Mouse (Mus musculus) hindbrain, embryonic 14.5 days (tissue): ENCODE results near the gene Tub. TPM values are rescaled to one million over a fixed set of nuclear protein-coding genes. Genes with fewer than 3 reads are reported as not detected.
A peak's percentile ranks its signal among the peaks of the same experiment; 100 is the strongest.

Source experiments
- ATAC-seq: fragments of 200-750 bp; cut with Nextera tagmentation; 2 replicates; pipeline ENCODE4 v1.8.0; 2017; ENCODE audit warnings: moderate number of reproducible peaks, mild to moderate bottlenecking, moderate TSS enrichment, moderate library complexity; ENCODE audit not compliant: low FRiP score
- DNase-seq: peaks from one replicate; pipeline ENCODE4 v3.0.0-alpha.2; 2015; ENCODE audit warnings: low spot score
- H3K27ac ChIP-seq: fragments of 300-500 bp; sonication (generic); 2 replicates; pipeline ENCODE4 v1.5.1; 2014; ENCODE audit warnings: mild to moderate bottlenecking, moderate library complexity
- H3K27me3 ChIP-seq: fragments of 300-500 bp; sonication (generic); 2 replicates; pipeline ENCODE4 v1.6.1; 2014; ENCODE audit warnings: mild to moderate bottlenecking, low read length, mixed read lengths; ENCODE audit not compliant: control insufficient read depth, insufficient read depth
- H3K36me3 ChIP-seq: fragments of 300-500 bp; sonication (generic); replicated peaks from 2 replicates; pipeline ENCODE4 v1.6.1; 2014; ENCODE audit not compliant: control insufficient read depth, insufficient read depth
- H3K4me1 ChIP-seq: fragments of 300-500 bp; sonication (generic); replicated peaks from 2 replicates; pipeline ENCODE4 v1.6.1; 2014; ENCODE audit warnings: antibody characterized with exemption, low read length, mixed read lengths; ENCODE audit not compliant: control insufficient read depth, insufficient read depth
- H3K4me2 ChIP-seq: fragments of 300-500 bp; sonication (generic); replicated peaks from 2 replicates; pipeline ENCODE4 v1.6.1; 2014; ENCODE audit warnings: mild to moderate bottlenecking, moderate library complexity
- H3K4me3 ChIP-seq: fragments of 300-500 bp; sonication (generic); replicated peaks from 2 replicates; pipeline ENCODE4 v1.5.1; 2014; ENCODE audit warnings: mild to moderate bottlenecking, low read length
- H3K9ac ChIP-seq: fragments of 300-500 bp; sonication (generic); 2 replicates; pipeline ENCODE4 v1.6.1; 2014
- H3K9me3 ChIP-seq: fragments of 300-500 bp; sonication (generic); 2 replicates; pipeline ENCODE4 v1.6.1; 2016; ENCODE audit warnings: low read length; ENCODE audit not compliant: control insufficient read depth
- WGBS: fragments of 180-500 bp; shearing (Covaris S2); extraction: QIAGEN DNeasy Blood & Tissue Kit; methylation state at CpG from one replicate; pipeline ENCODE4 v1.1.7; 2014; 5-methylcytosine and 5-hydroxymethylcytosine counted together
- polyA plus RNA-seq: library from polyadenylated mRNA; unstranded; fragments of >200 nt; fragmentation: Nextera tagmentation; extraction: Ambion mirVana; gene quantifications from 2 replicates; pipeline ENCODE4 v1.2.1, GENCODE M21; 2014

The Tub gene
- polyA plus RNA-seq, 1 experiment from 2014 or later = 52.9 TPM

DNA sequence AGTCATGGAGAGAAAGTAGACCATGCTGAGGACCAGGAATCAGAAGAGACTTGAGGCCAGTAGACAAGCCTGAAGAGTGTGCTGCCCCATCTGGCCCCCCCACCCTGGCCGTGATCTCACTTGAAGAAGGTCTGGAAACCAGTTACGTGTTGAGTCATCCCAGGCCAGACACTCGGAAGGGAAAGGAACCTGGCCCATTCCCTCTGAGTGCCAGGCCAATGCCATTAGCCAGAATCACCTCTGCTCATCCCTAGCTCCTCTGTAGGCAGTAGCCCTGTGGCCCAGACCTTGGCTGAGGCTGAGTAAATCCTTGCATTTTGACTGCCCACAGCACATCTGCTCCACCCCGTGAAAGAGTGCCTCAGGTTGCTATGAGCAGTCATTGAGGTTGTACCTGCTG, 51.8 kb downstream of the Tub start:
- ATAC-seq (no peak), DNase-seq (no peak)
- Histone ChIP-seq H3K36me3 (no peaks in the 10 kb centered on the region), H3K27me3 (no peaks in the 10 kb centered on the region), H3K4me3 (no peak overlapping the region), H3K27ac (no peak overlapping the region), H3K9me3 (no peaks in the 10 kb centered on the region), H3K4me1 (no peaks in the 10 kb centered on the region), H3K9ac (no peak overlapping the region), H3K4me2 (no peak overlapping the region)
- WGBS = 89% methylated on average over 4 of the region's 4 CpGs

DNA sequence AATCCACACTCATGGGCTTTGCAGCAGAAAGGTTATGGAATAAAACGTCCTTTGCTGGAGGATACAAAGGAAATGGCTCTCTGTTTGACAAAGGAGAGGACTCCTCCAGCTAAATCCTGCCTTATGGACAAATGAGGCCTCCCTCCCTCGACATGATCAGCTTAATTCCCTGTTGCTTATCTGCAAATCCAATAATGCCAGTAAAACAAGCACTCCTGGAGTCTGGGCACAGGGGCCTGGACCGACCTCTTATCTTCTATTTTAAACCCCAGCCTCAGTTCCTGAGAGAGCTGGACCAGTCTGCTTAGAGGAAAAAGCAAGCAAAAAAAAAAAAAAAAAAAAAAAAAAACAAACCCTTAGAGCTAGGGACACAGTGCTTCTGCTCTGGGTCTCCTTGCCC, 53.5 kb downstream of the Tub start:
- H3K27me3 ChIP-seq = no peaks in the 10 kb centered on the region
- ATAC-seq = no peak
- H3K4me3 ChIP-seq = no peak overlapping the region
- no peak overlapping the region for H3K4me2 ChIP-seq
- WGBS = 33% methylated on average over 3 of the region's 3 CpGs
- no peaks in the 10 kb centered on the region for H3K36me3 ChIP-seq
- H3K9ac ChIP-seq = no peak overlapping the region
- no peak overlapping the region for H3K27ac ChIP-seq
- H3K4me1 ChIP-seq = no peaks in the 10 kb centered on the region
- H3K9me3 ChIP-seq = no peaks in the 10 kb centered on the region
- DNase-seq = no peak

- no peak overlapping the region for H3K4me2 ChIP-seq
- no peak overlapping the region for H3K4me3 ChIP-seq
- H3K27ac ChIP-seq = no peak overlapping the region
- DNase-seq (no peak), ATAC-seq (no peak)
- H3K36me3 ChIP-seq = no peaks in the 10 kb centered on the region
- peaks cover 27% of the 10 kb centered on the region for H3K4me1 ChIP-seq
- no peaks in the 10 kb centered on the region for H3K9me3 ChIP-seq
- 0 out of 2 replicates have a peak, but pooled peaks cover 5% of the 10 kb centered on the region for H3K27me3 ChIP-seq
- WGBS = 97% methylated on average over 1 of the region's 1 CpGs
- H3K9ac ChIP-seq = no peak overlapping the region
Observed at GRCm38 (mm10) chr7:109009260-109009659, 59.1 kb downstream of the Tub start.

- 0 out of 2 replicates have a peak, but pooled peaks cover 5% of the 10 kb centered on the region for H3K27me3 ChIP-seq
- H3K36me3 ChIP-seq = no peaks in the 10 kb centered on the region
- H3K9me3 ChIP-seq = no peaks in the 10 kb centered on the region
- H3K4me2 ChIP-seq = peak overlapping the region; percentile 78
- peak overlapping the region; percentile 93 for H3K27ac ChIP-seq
- H3K4me1 ChIP-seq = peaks cover 36% of the 10 kb centered on the region
- peak; percentile 70 for DNase-seq
- WGBS = 2% methylated on average over 68 of the region's 82 CpGs
- H3K9ac ChIP-seq = peak overlapping the region; percentile 94
- peak overlapping the region; percentile 87 for H3K4me3 ChIP-seq
- ATAC-seq = peak; percentile 79
Observed at GRCm38 (mm10) chr7:109010720-109011595, 60.8 kb downstream of the Tub start.

GRCm38 (mm10) chr7:109011596-109012180, 61.5 kb downstream of the Tub start:
- DNase-seq = peak; percentile 62
- Histone ChIP-seq H3K27ac (peak overlapping the region; percentile 93), H3K4me2 (peak overlapping the region; percentile 78), H3K4me1 (peaks cover 40% of the 10 kb centered on the region), H3K36me3 (no peaks in the 10 kb centered on the region), H3K9ac (peak overlapping the region; percentile 94), H3K9me3 (no peaks in the 10 kb centered on the region), H3K27me3 (0 out of 2 replicates have a peak, but pooled peaks cover 5% of the 10 kb centered on the region), H3K4me3 (peak overlapping the region; percentile 87)
- 20% methylated on average over 8 of the region's 8 CpGs for WGBS
- ATAC-seq = peak; percentile 77

DNA sequence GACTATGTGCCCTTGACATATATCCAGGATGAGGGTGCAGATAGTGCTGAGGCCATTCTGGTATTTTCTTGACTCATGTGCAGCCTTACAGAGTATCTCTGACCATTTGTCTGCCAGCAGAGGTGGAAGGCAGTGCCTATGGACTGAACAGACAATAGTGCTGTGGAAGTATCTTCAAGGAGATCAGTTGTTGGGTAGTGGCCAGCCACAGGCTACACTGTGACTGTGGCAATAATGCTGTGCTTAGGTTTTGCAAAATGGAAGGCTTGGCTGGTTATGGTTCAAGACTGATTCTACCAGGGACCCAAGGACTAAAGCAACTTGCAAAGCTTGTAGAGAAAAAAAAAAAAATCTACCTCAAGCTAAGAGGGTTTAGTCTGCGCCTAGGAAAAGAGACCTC, 62.4 kb downstream of the Tub start:
- peaks cover 46% of the 10 kb centered on the region for H3K4me1 ChIP-seq
- no peaks in the 10 kb centered on the region for H3K36me3 ChIP-seq
- WGBS = 81% methylated on average over 1 of the region's 1 CpGs
- no peaks in the 10 kb centered on the region for H3K9me3 ChIP-seq
- 0 out of 2 replicates have a peak, but pooled peaks cover 5% of the 10 kb centered on the region for H3K27me3 ChIP-seq
- H3K27ac ChIP-seq = peak overlapping the region; percentile 49; the same call in 1 of the 2 replicates
- H3K4me2 ChIP-seq = peak overlapping the region; percentile 78
- DNase-seq = no peak
- ATAC-seq = no peak
- peak overlapping the region; percentile 87 for H3K4me3 ChIP-seq
- H3K9ac ChIP-seq = peak overlapping the region; percentile 46

- Histone ChIP-seq H3K9ac (peak overlapping the region; percentile 46), H3K27ac (peak overlapping the region; percentile 49; the same call in 1 of the 2 replicates), H3K4me1 (peaks cover 46% of the 10 kb centered on the region)
Observed at GRCm38 (mm10) chr7:109012998-109013625, 63.0 kb downstream of the Tub start.

DNA sequence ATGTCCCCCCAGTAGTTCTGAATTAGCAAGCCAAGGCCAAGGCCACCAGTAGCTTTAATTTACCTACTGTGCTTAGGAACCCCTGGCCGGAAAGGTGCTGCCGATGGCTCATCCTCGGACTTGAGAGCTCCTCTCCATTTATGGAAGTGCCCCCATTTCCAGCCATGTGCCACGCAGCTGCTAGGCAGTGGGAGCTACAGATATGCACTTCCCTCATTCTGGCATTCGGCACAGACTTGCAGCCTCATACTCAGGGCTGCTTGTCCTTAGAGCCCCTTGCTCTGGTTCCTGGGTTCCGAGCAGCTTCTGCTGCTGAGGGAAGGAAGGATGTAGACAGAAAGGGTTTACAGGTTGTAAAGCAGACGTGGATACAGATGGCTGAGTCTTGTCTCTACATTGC, 64.7 kb downstream of the Tub start:
- no peak overlapping the region for H3K27ac ChIP-seq
- ATAC-seq (no peak), DNase-seq (no peak)
- H3K9ac ChIP-seq = no peak overlapping the region
- peaks cover 46% of the 10 kb centered on the region for H3K4me1 ChIP-seq
- 83% methylated on average over 7 of the region's 7 CpGs for WGBS
- no peaks in the 10 kb centered on the region for H3K9me3 ChIP-seq
- H3K36me3 ChIP-seq = 0 out of 2 replicates have a peak, but pooled peaks cover 6% of the 10 kb centered on the region
- no peaks in the 10 kb centered on the region for H3K27me3 ChIP-seq
- H3K4me2 ChIP-seq = no peak overlapping the region
- no peak overlapping the region for H3K4me3 ChIP-seq

More at GRCm38 (mm10) chr7:109012998-109013625, 63.0 kb downstream of the Tub start:
- peak; percentile 35 for DNase-seq
- no peaks in the 10 kb centered on the region for H3K9me3 ChIP-seq
- 0 out of 2 replicates have a peak, but pooled peaks cover 5% of the 10 kb centered on the region for H3K27me3 ChIP-seq
- WGBS = 36% methylated on average over 4 of the region's 4 CpGs
- H3K36me3 ChIP-seq = no peaks in the 10 kb centered on the region
- ATAC-seq = no peak
- H3K4me3 ChIP-seq = peak overlapping the region; percentile 13; the same call in 1 of the 2 replicates
- peak overlapping the region; percentile 78 for H3K4me2 ChIP-seq
